Mouse (Mus musculus) R1 (cell line): ENCODE data around the gene Zfp46.
A peak's percentile ranks its signal among the peaks of the same experiment; 100 is the strongest.

Experiments
- DNase-seq: peaks from one replicate; pipeline ENCODE4 v3.0.0-alpha.2; 2018; ENCODE audit warnings: low read depth, low spot score

Zfp46 gene

GRCm38 (mm10) chr4:136311042-136311999 lies 26.8 kb downstream of the Zfp46 start:
- DNase-seq = peak; percentile 66

- DNase-seq = no peak
These were observed 28.1 kb downstream of the Zfp46 start for GRCm38 (mm10) chr4:136312616-136313015.

DNA sequence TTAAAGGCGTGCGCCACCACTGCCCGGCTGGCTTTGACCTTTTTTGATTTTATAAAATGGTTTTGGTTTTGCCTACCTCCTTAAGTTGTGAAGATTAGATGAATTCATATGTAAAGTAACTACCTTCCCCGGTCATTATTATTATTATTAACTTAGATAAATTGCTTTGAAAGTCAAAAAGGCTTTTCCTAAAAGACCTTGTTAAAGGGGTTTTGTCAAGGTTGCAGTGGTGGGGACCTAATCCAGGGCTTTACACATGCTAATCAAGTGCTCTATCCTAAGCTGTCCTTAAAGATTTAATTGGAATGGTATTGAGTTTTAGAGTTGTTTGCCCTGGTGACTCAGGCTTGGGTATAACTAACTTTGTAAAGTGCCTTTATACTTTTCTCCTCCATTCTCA lies 33.2 kb downstream of the Zfp46 start:
- DNase-seq = peak; percentile 95

- DNase-seq = no peak
These were observed 35.5 kb downstream of the Zfp46 start for GRCm38 (mm10) chr4:136320016-136320415.

DNA sequence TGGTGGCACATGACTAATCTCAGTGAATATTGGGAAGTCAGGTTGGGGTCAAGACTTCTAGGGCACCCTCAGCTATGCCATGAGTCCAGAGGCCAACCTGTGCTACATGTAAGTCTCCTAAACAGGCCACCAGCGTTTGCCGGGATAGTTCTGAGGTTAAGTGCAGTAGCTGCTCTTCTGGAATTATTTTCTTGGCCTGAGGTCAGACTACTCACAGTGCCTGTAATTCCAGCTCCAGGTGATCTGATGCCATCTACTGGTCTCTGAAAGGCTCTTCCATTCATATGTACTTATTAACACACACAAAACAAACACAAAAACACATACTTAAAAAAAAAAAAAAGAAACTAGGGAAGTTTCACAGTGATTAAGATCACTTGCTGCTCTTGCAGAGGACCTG lies 39.7 kb downstream of the Zfp46 start:
- DNase-seq = no peak

- DNase-seq = no peak
These were observed 42.8 kb downstream of the Zfp46 start for GRCm38 (mm10) chr4:136327238-136327637.

DNA sequence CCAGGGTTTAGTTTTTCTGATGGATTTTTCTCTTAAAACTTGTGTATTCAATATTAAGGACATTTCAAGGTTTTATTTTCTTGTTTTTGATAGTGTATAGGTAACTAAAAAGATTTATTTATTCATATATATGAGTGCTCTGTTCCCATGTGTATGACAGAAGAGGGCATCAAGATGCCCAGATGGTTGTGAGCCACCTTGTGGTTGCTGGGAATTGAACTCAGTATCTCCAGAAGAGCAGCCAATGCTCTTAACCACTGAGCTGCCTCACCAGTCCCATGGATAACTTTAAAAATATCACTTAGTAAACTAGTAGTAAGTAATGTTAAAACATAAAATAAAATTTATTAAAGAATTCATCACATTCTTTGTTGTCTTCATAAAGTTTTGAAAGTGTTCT lies 43.6 kb downstream of the Zfp46 start:
- DNase-seq = no peak

DNA sequence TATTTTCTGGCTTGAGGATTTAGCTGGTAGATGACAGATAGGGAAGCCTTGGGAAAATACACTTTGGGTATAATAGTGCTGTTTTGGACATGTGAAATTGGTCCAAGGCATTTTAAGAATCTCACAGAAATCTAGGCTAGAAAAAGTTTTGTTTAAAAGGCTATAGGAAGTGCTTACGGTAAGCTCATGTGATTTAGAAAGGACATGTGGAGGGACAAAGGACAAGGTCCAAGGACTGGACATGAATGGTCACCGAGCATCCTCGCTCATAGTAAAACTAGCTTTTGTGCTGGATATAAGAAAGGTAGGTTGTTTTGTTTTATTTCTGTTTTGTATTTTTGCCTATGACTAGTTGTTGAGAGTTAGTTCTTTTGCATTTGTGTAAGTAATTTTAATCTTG lies 47.2 kb downstream of the Zfp46 start:
- no peak for DNase-seq

- no peak for DNase-seq
These were observed 48.7 kb downstream of the Zfp46 start for GRCm38 (mm10) chr4:136333191-136333590.

- DNase-seq = no peak
These were observed 50.6 kb downstream of the Zfp46 start for GRCm38 (mm10) chr4:136335065-136335464.

DNA sequence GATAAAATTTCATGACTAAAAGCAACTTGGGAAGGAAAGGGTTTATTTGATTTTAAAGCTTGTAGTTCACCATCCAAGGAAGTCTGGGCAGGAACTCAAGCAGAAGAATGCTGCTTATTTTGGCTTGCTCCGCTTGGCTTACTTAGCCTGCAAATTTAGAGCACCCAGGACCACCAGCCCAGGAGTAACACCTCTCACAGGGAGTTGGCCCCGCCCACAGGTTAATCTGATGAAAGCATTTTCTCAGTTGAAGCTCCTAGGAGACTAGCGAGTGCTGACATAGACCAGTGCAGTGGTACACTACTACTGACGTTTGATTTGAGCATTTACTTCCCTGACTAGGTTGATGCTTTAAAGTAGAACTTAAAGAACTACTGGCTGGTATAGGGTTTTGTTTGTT lies 52.6 kb downstream of the Zfp46 start:
- DNase-seq = peak; percentile 48
